Mouse (Mus musculus): Measurements from ENCODE around the gene Msx2. TPM values are rescaled to one million over a fixed set of nuclear protein-coding genes. Genes with fewer than 3 reads are reported as not detected.

Gene Msx2
- polyA plus RNA-seq, 1 experiment from 2014 or later = 1.9 TPM

GRCm38 (mm10) chr13:53439957-53440356 is 32.9 kb downstream of the Msx2 start:
- WGBS = 78% methylated on average over 3 of the region's 3 CpGs
- Histone ChIP-seq H3K4me3 (ENCODE audit: low read length) (no peak overlapping the region), H3K4me1 (ENCODE audit: control insufficient read depth, insufficient read depth, low read length) (0 out of 2 replicates have a peak, but pooled peaks cover 5% of the 10 kb centered on the region), H3K4me2 (ENCODE audit: low read depth, low read length) (no peak overlapping the region), H3K9me3 (replicated peaks; ENCODE audit: control insufficient read depth, low read length) (no peaks in the 10 kb centered on the region), H3K27ac (ENCODE audit: low read length) (no peak overlapping the region), H3K36me3 (ENCODE audit: control insufficient read depth, insufficient read depth) (no peaks in the 10 kb centered on the region), H3K27me3 (ENCODE audit: control insufficient read depth, insufficient read depth, low read length) (no peaks in the 10 kb centered on the region), H3K9ac (ENCODE audit: low read length) (no peak overlapping the region)
- ATAC-seq (replicated peaks; ENCODE audit: extremely low read depth, insufficient read depth, low FRiP score) = no peak

GRCm38 (mm10) chr13:53426507-53426906 is 46.4 kb downstream of the Msx2 start:
- H3K4me2 ChIP-seq (ENCODE audit: low read depth, low read length) = no peak overlapping the region
- no peak overlapping the region for H3K27ac ChIP-seq (ENCODE audit: low read length)
- H3K36me3 ChIP-seq (ENCODE audit: control insufficient read depth, insufficient read depth) = no peaks in the 10 kb centered on the region
- H3K4me1 ChIP-seq (ENCODE audit: control insufficient read depth, insufficient read depth, low read length) = no peaks in the 10 kb centered on the region
- peaks cover 3% of the 10 kb centered on the region for H3K9me3 ChIP-seq (replicated peaks; ENCODE audit: control insufficient read depth, low read length)
- no peak for ATAC-seq (replicated peaks; ENCODE audit: extremely low read depth, insufficient read depth, low FRiP score)
- H3K9ac ChIP-seq (ENCODE audit: low read length) = no peak overlapping the region
- H3K27me3 ChIP-seq (ENCODE audit: control insufficient read depth, insufficient read depth, low read length) = no peaks in the 10 kb centered on the region
- WGBS = 22% methylated on average over 7 of the region's 7 CpGs
- H3K4me3 ChIP-seq (ENCODE audit: low read length) = no peak overlapping the region

GRCm38 (mm10) chr13:53421189-53421588 is 51.7 kb downstream of the Msx2 start:
- WGBS = 68% methylated on average over 4 of the region's 4 CpGs
- Histone ChIP-seq H3K36me3 (ENCODE audit: control insufficient read depth, insufficient read depth) (no peaks in the 10 kb centered on the region), H3K4me2 (ENCODE audit: low read depth, low read length) (no peak overlapping the region), H3K9ac (ENCODE audit: low read length) (no peak overlapping the region), H3K27me3 (ENCODE audit: control insufficient read depth, insufficient read depth, low read length) (no peaks in the 10 kb centered on the region), H3K9me3 (replicated peaks; ENCODE audit: control insufficient read depth, low read length) (no peaks in the 10 kb centered on the region), H3K4me3 (ENCODE audit: low read length) (no peak overlapping the region), H3K27ac (ENCODE audit: low read length) (no peak overlapping the region), H3K4me1 (ENCODE audit: control insufficient read depth, insufficient read depth, low read length) (no peaks in the 10 kb centered on the region)
- ATAC-seq (replicated peaks; ENCODE audit: extremely low read depth, insufficient read depth, low FRiP score) = no peak

- no peaks in the 10 kb centered on the region for H3K27me3 ChIP-seq (ENCODE audit: control insufficient read depth, insufficient read depth, low read length)
- H3K4me3 ChIP-seq (ENCODE audit: low read length) = no peak overlapping the region
- H3K9ac ChIP-seq (ENCODE audit: low read length) = no peak overlapping the region
- H3K4me2 ChIP-seq (ENCODE audit: low read depth, low read length) = no peak overlapping the region
- H3K36me3 ChIP-seq (ENCODE audit: control insufficient read depth, insufficient read depth) = no peaks in the 10 kb centered on the region
- no peak overlapping the region for H3K27ac ChIP-seq (ENCODE audit: low read length)
- no peaks in the 10 kb centered on the region for H3K9me3 ChIP-seq (replicated peaks; ENCODE audit: control insufficient read depth, low read length)
- H3K4me1 ChIP-seq (ENCODE audit: control insufficient read depth, insufficient read depth, low read length) = no peaks in the 10 kb centered on the region
- WGBS = 63% methylated on average over 4 of the region's 4 CpGs
- no peak for ATAC-seq (replicated peaks; ENCODE audit: extremely low read depth, insufficient read depth, low FRiP score)
Measured at GRCm38 (mm10) chr13:53420741-53421140, 52.1 kb downstream of the Msx2 start.

- H3K27me3 ChIP-seq (ENCODE audit: control insufficient read depth, insufficient read depth, low read length) = no peaks in the 10 kb centered on the region
- WGBS = 63% methylated on average over 8 of the region's 8 CpGs
- peaks cover 7% of the 10 kb centered on the region for H3K4me1 ChIP-seq (ENCODE audit: control insufficient read depth, insufficient read depth, low read length)
- ATAC-seq (replicated peaks; ENCODE audit: extremely low read depth, insufficient read depth, low FRiP score) = no peak
- H3K27ac ChIP-seq (ENCODE audit: low read length) = no peak overlapping the region
- H3K4me2 ChIP-seq (ENCODE audit: low read depth, low read length) = no peak overlapping the region
- no peaks in the 10 kb centered on the region for H3K9me3 ChIP-seq (replicated peaks; ENCODE audit: control insufficient read depth, low read length)
- no peak overlapping the region for H3K9ac ChIP-seq (ENCODE audit: low read length)
- no peaks in the 10 kb centered on the region for H3K36me3 ChIP-seq (ENCODE audit: control insufficient read depth, insufficient read depth)
- H3K4me3 ChIP-seq (ENCODE audit: low read length) = no peak overlapping the region
Measured at GRCm38 (mm10) chr13:53419681-53420080, 53.2 kb downstream of the Msx2 start.

- Histone ChIP-seq H3K4me2 (ENCODE audit: low read depth, low read length) (no peak overlapping the region), H3K36me3 (ENCODE audit: control insufficient read depth, insufficient read depth) (no peaks in the 10 kb centered on the region), H3K4me1 (ENCODE audit: control insufficient read depth, insufficient read depth, low read length) (peaks cover 14% of the 10 kb centered on the region), H3K9me3 (replicated peaks; ENCODE audit: control insufficient read depth, low read length) (no peaks in the 10 kb centered on the region), H3K9ac (ENCODE audit: low read length) (no peak overlapping the region), H3K27ac (ENCODE audit: low read length) (no peak overlapping the region), H3K4me3 (ENCODE audit: low read length) (no peak overlapping the region), H3K27me3 (ENCODE audit: control insufficient read depth, insufficient read depth, low read length) (no peaks in the 10 kb centered on the region)
- 87% methylated on average over 6 of the region's 6 CpGs for WGBS
- no peak for ATAC-seq (replicated peaks; ENCODE audit: extremely low read depth, insufficient read depth, low FRiP score)
Measured at GRCm38 (mm10) chr13:53417701-53418100, 55.2 kb downstream of the Msx2 start.

Other genes with a start within 250 kb of the Msx2 start
- 13.5 and 15.8 TPM in 2 replicates for gene Ror2, start 186.9 kb downstream of the Msx2 start, polyA plus RNA-seq (2015; fragmentation: Nextera tagmentation; extraction: Ambion mirVana)
- 17.0 and 21.4 TPM in 2 replicates for gene Sptlc1, start 95.7 kb downstream of the Msx2 start, polyA plus RNA-seq (2015; fragmentation: Nextera tagmentation; extraction: Ambion mirVana)